Mouse (Mus musculus): Measurements from ENCODE around the gene Zfp606. TPM values are rescaled to one million over a fixed set of nuclear protein-coding genes. Genes with fewer than 3 reads are reported as not detected.

Zfp606 gene
- polyA plus RNA-seq (2012; ENCODE audit: insufficient read depth, insufficient read length, missing spikeins): 2.8 and 4.4 TPM in 2 replicates

- Histone ChIP-seq H3K27ac (replicated peaks; ENCODE audit: low read depth, low read length) (peak within 1 kb of the TSS; percentile 88), H3K4me3 (ENCODE audit: insufficient read depth, low read depth, low read length) (peak within 1 kb of the TSS; percentile 93), H3K4me1 (ENCODE audit: control insufficient read depth, insufficient read depth, insufficient read length, low read length) (no peaks in the 10 kb centered on the region)
Measured at GRCm38 (mm10) chr7:12478158-12479008, at the start of gene Zfp606. TSS of gene Zfp606 (plus strand) at chr7:12478293.

GRCm38 (mm10) chr7:12479009-12479346 is 885 bp downstream of the Zfp606 start:
- H3K4me3 ChIP-seq (ENCODE audit: insufficient read depth, low read depth, low read length): peak overlapping the region; percentile 93
- no peak overlapping the region for H3K27ac ChIP-seq (replicated peaks; ENCODE audit: low read depth, low read length)

GRCm38 (mm10) chr7:12479525-12479924 is 1.4 kb downstream of the Zfp606 start:
- H3K4me3 ChIP-seq (ENCODE audit: insufficient read depth, low read depth, low read length): 0 out of 2 replicates have a peak overlapping the region, but pooled peaks have one; percentile 93
- H3K27ac ChIP-seq (replicated peaks; ENCODE audit: low read depth, low read length): no peak overlapping the region
- H3K4me1 ChIP-seq (ENCODE audit: control insufficient read depth, insufficient read depth, insufficient read length, low read length): no peaks in the 10 kb centered on the region

More at GRCm38 (mm10) chr7:12479009-12479346, 885 bp downstream of the Zfp606 start:
- no peaks in the 10 kb centered on the region for H3K4me1 ChIP-seq (ENCODE audit: control insufficient read depth, insufficient read depth, insufficient read length, low read length)

- Histone ChIP-seq H3K27ac (replicated peaks; ENCODE audit: low read depth, low read length) (no peak overlapping the region), H3K4me3 (ENCODE audit: insufficient read depth, low read depth, low read length) (no peak overlapping the region), H3K4me1 (ENCODE audit: control insufficient read depth, insufficient read depth, insufficient read length, low read length) (no peaks in the 10 kb centered on the region)
Measured at GRCm38 (mm10) chr7:12483771-12484170, 5.7 kb downstream of the Zfp606 start.

- H3K4me3 ChIP-seq (ENCODE audit: insufficient read depth, low read depth, low read length): no peak overlapping the region
- H3K27ac ChIP-seq (replicated peaks; ENCODE audit: low read depth, low read length): no peak overlapping the region
- H3K4me1 ChIP-seq (ENCODE audit: control insufficient read depth, insufficient read depth, insufficient read length, low read length): no peaks in the 10 kb centered on the region
Measured at GRCm38 (mm10) chr7:12485956-12486355, 7.9 kb downstream of the Zfp606 start.

- no peak overlapping the region for H3K4me3 ChIP-seq (ENCODE audit: insufficient read depth, low read depth, low read length)
- H3K27ac ChIP-seq (replicated peaks; ENCODE audit: low read depth, low read length): no peak overlapping the region
- no peaks in the 10 kb centered on the region for H3K4me1 ChIP-seq (ENCODE audit: control insufficient read depth, insufficient read depth, insufficient read length, low read length)
Measured at GRCm38 (mm10) chr7:12486691-12487090, 8.6 kb downstream of the Zfp606 start.

- Histone ChIP-seq H3K4me3 (ENCODE audit: insufficient read depth, low read depth, low read length) (no peak overlapping the region), H3K27ac (replicated peaks; ENCODE audit: low read depth, low read length) (no peak overlapping the region), H3K4me1 (ENCODE audit: control insufficient read depth, insufficient read depth, insufficient read length, low read length) (no peaks in the 10 kb centered on the region)
Measured at GRCm38 (mm10) chr7:12510913-12511312, 32.8 kb downstream of the Zfp606 start.

GRCm38 (mm10) chr7:12512217-12512616 is 34.1 kb downstream of the Zfp606 start, which contains the start of gene 2900092C05Rik:
TSS of gene 2900092C05Rik (plus strand) at chr7:12512517.
- Histone ChIP-seq H3K27ac (replicated peaks; ENCODE audit: low read depth, low read length) (no peak within 1 kb of the TSS), H3K4me1 (ENCODE audit: control insufficient read depth, insufficient read depth, insufficient read length, low read length) (no peaks in the 10 kb centered on the region)

More at GRCm38 (mm10) chr7:12512217-12512616, 34.1 kb downstream of the Zfp606 start, which contains the start of gene 2900092C05Rik:
- H3K4me3 ChIP-seq (ENCODE audit: insufficient read depth, low read depth, low read length): no peak within 1 kb of the TSS

Other genes with a start within 250 kb of the Zfp606 start
- gene Vmn1r81, start 210.0 kb upstream of the Zfp606 start, polyA plus RNA-seq (2012; ENCODE audit: insufficient read depth, insufficient read length, missing spikeins): not detected in 2 replicates
- gene Vmn1r82, start 177.9 kb upstream of the Zfp606 start, polyA plus RNA-seq (2012; ENCODE audit: insufficient read depth, insufficient read length, missing spikeins): not detected in 2 replicates
- gene Vmn1r83, start 148.8 kb upstream of the Zfp606 start, polyA plus RNA-seq (2012; ENCODE audit: insufficient read depth, insufficient read length, missing spikeins): not detected in 2 replicates
- gene Vmn1r84, start 109.0 kb upstream of the Zfp606 start, polyA plus RNA-seq (2012; ENCODE audit: insufficient read depth, insufficient read length, missing spikeins): not detected in 2 replicates
- gene Zfp551, start 55.5 kb upstream of the Zfp606 start, polyA plus RNA-seq (2012; ENCODE audit: insufficient read depth, insufficient read length, missing spikeins): 0.91 TPM in 1 of 2 replicates, not detected in the other
- gene 2900092C05Rik, start 34.2 kb downstream of the Zfp606 start, polyA plus RNA-seq (2012; ENCODE audit: insufficient read depth, insufficient read length, missing spikeins): not detected in 2 replicates
- not detected in 2 replicates for gene Vmn2r53, start 130.5 kb downstream of the Zfp606 start, polyA plus RNA-seq (2012; ENCODE audit: insufficient read depth, insufficient read length, missing spikeins)
- not detected in 2 replicates for gene Vmn2r54, start 162.0 kb downstream of the Zfp606 start, polyA plus RNA-seq (2012; ENCODE audit: insufficient read depth, insufficient read length, missing spikeins)
- not detected in 2 replicates for gene Vmn2r55, start 206.7 kb downstream of the Zfp606 start, polyA plus RNA-seq (2012; ENCODE audit: insufficient read depth, insufficient read length, missing spikeins)